Mouse (Mus musculus) cerebellum, postnatal 25 days (tissue): ENCODE measurements at regions not wholly inside any gene's neighbourhood (a gene's known extent, or its start where the extent isn't known, plus 50 kb on each side); places are given as distances from the start of the nearest gene placed in this dataset.
"Not testable (repeated sequence)": the region's sequence is repeated elsewhere in the genome, so short reads cannot be mapped to it uniquely, and the experiment has no call there.

ENCODE experiments used
- DNase-seq, 2 experiments: peaks; one replicate each; pipeline ENCODE4 v3.0.0; 2021; ENCODE audit warnings: mixed read lengths in 2 of 2

DNA sequence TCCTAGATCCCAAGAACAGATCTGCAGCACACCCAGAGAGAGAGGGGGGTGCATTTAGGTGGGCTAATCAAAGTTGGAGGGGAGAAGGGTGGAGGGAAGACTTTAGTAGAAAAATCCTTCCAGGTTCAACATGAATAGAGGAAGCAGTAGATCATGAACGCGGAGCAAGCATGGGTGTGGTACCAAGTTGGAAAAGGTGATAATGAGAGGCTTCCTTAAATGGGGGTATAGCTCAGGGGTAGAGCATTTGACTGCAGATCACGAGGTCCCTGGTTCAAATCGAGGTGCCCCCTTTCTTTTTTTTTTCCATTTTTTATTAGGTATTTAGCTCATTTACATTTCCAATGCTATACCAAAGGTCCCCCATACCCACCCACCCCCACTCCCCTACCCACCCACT, 54.0 kb upstream of the Krba1 start:
- not testable (repeated sequence) for DNase-seq

- not testable (repeated sequence) for DNase-seq
Measured at GRCm38 (mm10) chr6:48336964-48337363, 58.4 kb upstream of the Krba1 start.

GRCm38 (mm10) chr6:48288011-48288410, 107.4 kb upstream of the Krba1 start:
- no peak for DNase-seq

DNA sequence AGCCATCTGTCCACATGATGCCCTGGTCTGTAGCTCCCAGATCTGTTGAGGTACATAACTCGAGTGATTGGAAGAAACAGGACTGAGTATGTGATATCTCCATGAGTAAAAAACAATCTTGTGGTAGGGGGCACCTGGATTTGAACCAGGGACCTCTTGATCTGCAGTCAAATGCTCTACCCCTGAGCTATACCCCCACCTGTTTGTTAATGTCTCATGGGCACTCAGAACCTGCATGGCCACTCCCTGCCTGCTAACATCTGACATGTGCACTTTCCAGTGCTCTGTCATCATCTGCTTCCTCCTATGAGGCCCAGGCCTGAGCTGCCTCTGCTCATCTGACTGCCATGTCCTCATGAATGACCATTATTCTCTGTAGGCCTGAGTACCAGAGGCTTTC, 115.7 kb upstream of the Krba1 start:
- not testable (repeated sequence) for DNase-seq

GRCm38 (mm10) chr6:48261563-48261962, 133.8 kb upstream of the Krba1 start:
- DNase-seq = not testable (repeated sequence)

GRCm38 (mm10) chr6:48252989-48253388, 142.4 kb upstream of the Krba1 start:
- not testable (repeated sequence) for DNase-seq

DNA sequence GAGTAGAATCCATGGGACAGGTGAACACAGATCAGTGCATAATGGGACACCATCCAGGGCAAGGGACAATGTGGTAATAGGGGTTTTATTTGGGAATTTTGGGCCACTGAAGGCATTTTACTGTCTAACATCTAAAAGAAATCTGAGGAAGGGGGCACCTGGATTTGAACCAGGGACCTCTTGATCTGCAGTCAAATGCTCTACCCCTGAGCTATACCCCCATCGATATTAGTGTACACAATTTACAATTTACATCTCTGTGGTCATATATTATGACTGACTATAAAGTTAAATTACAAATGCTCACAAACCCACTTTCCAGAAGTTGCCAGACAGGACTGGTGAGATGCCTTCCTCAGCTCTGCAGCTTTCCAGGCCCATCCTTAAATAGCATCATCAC, 143.4 kb upstream of the Krba1 start:
- no peak for DNase-seq

DNA sequence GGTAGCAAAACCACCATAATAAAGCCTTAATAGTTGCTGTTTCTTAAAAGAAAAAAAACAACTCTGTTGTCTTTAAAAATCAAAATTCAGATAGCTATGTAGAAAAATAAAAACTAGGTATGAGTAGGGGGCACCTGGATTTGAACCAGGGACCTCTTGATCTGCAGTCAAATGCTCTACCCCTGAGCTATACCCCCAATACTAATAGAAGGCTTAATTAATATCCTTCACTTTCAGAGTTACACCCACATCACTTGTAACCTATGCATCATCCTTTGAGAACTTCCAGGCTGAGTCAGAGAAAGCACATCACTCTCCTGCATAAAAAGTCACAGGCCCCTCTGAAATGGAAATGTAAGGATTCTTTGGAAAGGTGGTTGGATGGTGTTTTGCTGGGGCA, 151.2 kb upstream of the Krba1 start:
- not testable (repeated sequence) for DNase-seq

GRCm38 (mm10) chr6:48227431-48227830, 141.0 kb upstream of the Zfp746 start:
- peak; percentile 11 to 24 for DNase-seq

GRCm38 (mm10) chr6:48224206-48224605, 137.8 kb upstream of the Zfp746 start:
- no peak for DNase-seq

- no peak for DNase-seq
Measured at GRCm38 (mm10) chr6:48222971-48223370, 136.6 kb upstream of the Zfp746 start.

DNA sequence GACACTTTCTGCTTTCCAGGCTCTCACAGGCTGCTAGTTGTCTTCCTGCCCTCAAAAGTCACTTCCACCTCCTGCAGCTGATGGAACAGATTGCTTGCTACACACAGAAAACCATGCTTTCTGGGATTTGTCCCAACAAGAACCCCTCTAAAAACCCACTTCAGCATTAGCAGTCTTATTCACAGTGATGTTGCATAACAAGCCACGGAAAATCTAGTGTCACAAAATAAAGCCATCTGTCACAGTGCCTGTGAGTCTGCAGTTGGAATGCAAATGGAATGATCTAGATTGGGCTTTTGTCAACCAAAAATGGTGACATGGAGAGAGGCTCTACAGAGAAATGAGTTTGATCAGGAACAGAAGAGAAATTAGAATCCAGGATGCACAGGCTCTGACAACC, 135.4 kb upstream of the Zfp746 start:
- DNase-seq = peak; percentile 14 to 20

DNA sequence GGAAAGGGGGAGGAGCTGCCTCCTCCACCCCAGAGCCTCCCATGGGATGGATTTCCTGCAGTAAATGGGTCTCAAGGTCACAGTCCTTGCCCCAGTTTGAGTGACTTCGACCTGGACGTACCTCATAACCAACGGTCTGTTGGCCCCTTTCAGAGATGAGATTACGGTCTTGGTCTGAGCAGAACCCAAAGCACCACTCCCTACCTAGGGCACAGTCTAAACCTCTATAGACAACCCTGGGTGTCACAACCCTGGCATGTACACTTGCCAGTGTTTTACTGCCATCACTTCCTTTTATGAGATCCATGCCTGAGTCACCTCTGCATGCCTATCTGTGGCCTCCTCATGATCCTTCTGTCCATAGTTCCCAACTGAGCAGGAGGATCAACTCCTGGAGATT, 128.8 kb upstream of the Zfp746 start:
- no peak for DNase-seq

DNA sequence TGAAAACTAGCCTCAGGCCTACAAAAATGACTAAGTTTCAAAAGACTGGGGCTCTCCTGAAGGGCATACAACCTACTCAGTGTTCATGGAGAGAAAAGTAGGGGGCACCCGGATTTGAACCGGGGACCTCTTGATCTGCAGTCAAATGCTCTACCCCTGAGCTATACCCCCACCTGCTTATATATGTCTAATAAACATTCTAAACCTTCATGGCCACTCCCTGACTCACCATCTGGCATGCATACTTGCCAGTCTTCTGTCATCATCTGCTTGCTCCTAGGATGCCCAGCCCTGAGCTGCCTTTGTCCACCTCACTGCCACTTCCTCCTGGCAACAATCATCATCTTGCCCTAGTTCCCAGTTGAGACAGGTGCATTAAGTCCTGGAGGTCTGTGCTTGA, 123.3 kb upstream of the Zfp746 start:
- peak; percentile 12 to 14 for DNase-seq

GRCm38 (mm10) chr6:48209103-48209502, 122.7 kb upstream of the Zfp746 start:
- DNase-seq = no peak

DNA sequence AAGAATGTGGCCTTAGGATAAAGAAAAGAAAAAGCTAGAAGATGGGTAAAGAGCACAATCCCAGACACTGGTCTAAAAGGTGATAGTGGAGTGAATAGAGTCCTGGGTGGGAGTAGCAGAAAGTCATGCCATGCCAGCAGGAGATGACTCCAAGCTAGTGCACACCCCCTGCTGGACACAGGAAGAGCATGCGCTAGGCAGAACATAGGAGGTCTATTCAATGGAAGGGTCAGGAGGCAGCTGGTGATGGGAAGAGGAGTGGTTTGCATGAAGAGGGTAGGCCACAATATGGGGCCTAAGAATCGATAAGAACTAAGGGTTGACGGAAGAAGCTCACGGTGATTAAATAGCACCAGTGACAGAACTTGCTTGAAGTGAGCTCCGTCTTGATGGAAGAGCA, 119.3 kb upstream of the Zfp746 start:
- DNase-seq = no peak

GRCm38 (mm10) chr6:48199951-48200350, 113.6 kb upstream of the Zfp746 start:
- DNase-seq = no peak

- no peak for DNase-seq
Measured at GRCm38 (mm10) chr6:48198806-48199205, 112.4 kb upstream of the Zfp746 start.

DNA sequence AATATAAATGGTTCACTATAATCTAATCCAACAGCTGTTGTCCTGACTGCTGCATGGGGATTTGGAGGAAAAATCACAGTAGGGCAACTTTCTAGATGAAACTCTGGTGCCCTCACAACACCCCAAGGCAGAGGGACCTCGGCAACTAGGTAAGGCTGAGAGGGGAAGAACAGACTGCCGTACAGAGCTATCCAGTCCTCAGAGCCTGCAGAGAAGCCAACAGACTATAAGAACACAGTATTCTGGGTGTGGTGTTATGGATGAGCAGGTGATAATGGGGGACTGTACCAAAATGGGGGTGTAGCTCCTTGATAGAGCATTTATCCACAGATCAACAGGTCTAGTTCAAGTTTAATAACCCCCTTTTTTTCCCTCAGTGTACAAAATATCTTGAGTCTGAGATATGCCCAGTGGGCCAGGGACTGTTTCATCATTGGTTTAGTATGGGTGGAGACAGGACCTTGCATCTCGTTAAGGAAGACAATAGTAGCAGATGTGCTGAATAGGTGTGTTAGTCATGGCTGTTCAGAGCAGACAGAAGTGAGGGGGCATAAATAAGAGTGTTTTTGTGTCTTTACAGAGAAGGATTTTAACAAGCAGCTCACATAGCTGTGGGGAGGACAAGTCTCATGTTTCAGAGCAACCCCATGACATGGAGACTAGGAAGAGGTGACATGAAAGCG, 111.4 kb upstream of the Zfp746 start:
- no peak for DNase-seq

GRCm38 (mm10) chr6:48188363-48188762, 102.0 kb upstream of the Zfp746 start:
- peak; percentile 16 to 21 for DNase-seq

DNA sequence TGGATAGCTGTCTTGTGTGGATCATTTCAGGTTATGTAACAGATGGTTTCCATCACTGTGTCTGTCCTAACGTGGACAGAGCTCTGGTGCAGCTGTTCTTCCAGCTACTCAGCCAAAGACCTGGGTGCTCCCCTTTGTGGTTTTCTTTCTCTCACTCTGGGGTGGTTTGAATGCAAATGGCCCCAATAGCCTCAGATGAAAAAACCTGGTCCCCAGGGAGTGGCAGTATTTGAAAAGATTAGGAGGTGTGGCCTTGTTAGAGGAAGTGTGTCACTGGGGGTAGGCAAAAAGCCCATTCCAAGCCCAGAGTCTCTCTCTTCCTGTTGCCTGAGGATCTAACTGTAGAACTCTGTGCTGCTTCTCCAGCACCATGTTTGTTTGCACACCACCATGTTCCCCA, 98.9 kb upstream of the Zfp746 start:
- no peak for DNase-seq

DNA sequence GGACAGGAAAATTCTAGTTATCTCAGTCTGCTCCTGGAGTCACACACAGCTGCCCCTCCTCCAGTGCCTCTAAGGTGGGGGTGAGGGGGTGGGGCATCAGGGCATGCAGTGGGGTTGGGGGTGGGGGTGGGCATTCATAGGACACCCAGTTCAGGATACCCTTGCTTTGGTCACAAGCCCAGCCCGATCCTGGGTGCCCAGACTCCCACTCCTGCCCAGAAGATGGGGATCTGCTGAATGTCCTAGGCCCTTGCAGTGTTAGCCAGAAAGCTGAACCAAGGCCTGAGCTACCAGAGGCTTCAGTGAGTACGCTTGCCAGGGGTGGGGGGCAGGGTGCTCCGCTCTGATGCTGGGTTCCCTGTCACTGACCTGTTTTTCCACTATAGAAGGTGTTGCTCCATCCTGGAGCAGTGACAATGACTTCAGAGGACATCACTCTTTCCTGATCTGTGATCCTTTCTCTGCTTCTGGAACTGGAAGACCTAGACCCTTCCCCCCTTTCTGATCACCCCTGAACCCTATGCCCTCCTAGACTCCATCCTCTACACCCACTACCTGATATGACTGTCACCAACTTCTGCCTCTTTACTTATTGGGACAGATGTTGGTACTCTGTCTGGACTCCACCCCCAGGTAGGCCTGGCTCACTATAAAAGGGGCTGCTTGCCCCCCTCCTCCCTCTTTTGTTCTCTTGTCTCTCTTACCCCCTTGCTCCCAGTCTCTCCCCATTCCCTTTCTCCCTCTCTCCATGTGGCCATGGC, 92.1 kb upstream of the Zfp746 start:
- peak; percentile 27 to 47 for DNase-seq

DNA sequence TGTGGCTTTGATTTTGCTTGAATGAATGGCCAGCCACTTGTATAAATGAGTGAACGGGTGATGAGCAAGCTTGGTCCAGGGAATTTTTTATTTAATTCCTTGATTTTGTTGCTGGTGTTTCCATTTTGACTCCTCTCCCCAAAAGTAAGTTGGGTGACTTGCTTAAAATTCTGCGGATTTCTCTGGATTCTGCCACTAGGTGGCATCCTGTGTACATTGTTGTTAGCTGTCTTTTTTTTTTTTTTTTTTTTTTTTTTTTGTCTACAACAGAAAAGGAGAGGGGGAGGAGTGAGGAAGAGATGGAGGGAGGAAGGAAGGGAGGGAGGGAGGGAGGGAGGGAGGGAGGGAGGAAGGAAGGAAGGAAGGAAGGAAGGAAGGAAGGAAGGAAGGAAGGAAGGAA, 91.5 kb upstream of the Zfp746 start:
- DNase-seq = peak; percentile 63 to 86

DNA sequence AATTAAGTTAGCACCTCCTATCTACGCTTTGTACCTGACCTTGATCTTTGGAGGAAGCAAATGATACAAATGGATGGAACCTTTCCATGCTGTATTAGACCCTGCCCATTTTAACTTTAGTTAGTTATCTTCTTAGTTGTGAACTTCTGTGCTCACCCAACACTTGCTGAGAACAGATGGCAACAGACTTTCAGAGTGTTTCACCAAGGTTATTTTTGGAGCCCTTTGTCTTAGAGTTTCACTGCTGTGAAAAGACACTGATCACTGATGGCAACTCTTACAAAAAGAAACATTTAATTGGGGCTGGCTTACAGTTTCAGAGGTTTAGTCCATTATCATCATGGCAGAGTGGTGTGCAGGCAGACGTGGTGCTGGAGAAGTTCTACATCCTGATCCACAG, 88.8 kb upstream of the Zfp746 start:
- no peak for DNase-seq
